Mouse (Mus musculus): ENCODE data around the gene Myo1e. TPM values are rescaled to one million over a fixed set of nuclear protein-coding genes. Genes with fewer than 3 reads are reported as not detected.

Myo1e gene
- polyA plus RNA-seq, 1 experiment, result 7.9 TPM

GRCm38 (mm10) chr9:70396083-70396482 lies 188.9 kb downstream of the Myo1e start:
- no peak for DNase-seq (ENCODE audit: extremely low spot score in 1 of 2, low spot score in 1 of 2)

DNA sequence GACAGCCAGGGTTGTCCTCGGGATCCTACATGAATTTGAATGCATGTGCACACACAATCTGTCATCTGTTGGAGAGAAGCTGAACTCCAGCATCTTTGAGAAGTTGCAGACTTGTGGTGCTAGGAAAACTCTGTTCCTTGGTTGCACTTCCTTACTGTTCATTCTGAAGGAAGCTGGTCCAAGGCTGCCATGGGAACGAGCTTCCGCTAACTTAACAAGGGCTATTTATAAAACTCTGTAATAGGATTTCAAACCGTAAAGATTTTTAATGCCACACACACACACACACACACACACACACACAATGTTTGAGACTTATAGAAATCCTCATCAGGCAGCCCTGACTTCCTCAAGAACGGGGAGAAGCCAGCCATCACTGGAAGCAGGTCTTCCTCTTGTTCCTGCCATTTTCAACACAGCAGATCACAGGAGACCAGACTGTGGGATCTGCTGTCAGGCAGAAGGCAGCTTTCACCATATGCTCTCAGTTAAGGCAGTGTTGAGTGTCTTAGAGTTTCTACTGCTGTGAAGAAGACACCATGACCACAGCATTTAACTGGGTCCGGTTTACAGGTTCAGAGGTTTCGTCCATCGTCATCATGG lies 194.9 kb downstream of the Myo1e start:
- peak in 1 of 2 experiments; percentile 54 for DNase-seq (ENCODE audit: extremely low spot score in 1 of 2, low spot score in 1 of 2)

DNA sequence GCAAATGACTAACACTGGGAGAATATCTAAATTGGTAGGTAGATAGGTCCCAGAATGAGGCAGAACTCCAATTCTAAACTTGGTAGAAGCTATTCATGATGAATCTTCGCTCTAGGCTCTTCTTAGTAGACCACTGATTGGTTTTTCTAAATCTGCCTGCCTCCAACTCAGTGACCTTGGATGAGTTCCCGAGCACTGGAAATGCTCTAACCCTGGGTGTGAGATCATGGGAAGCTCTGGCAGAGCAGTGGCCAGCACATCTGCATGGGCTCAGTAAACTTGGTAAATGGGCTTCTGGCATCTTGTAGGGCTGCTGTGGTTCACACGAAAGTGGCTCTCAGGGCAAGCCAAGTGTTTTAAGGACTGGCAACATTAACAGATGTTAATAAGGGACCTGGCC lies 199.4 kb downstream of the Myo1e start:
- DNase-seq (ENCODE audit: extremely low spot score in 1 of 2, low spot score in 1 of 2), result no peak

DNA sequence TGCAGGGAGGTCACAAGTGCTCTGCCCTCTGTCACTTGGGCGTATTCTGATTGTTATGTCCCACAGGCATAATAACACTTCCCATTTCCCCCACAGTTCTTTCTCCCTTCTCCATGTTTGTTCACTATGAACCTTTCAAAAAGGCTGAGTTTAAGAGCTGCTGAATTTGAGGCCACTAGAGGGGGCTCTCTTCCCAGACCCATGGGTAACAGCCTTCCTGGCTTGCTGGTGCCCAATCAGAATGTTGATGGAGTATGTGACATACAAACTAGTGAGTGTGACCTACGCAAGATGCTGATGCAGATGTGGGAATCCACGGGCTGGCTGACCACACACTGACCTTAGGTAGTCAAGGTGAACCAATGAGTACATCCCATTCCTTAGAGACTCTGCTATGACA lies 201.6 kb downstream of the Myo1e start:
- peak in 1 of 2 experiments; percentile 45 for DNase-seq (ENCODE audit: extremely low spot score in 1 of 2, low spot score in 1 of 2)

- peak in 1 of 2 experiments; percentile 35 for DNase-seq (ENCODE audit: extremely low spot score in 1 of 2, low spot score in 1 of 2)
These were observed 202.6 kb downstream of the Myo1e start for GRCm38 (mm10) chr9:70409743-70410142.

GRCm38 (mm10) chr9:70410668-70411067 lies 203.5 kb downstream of the Myo1e start:
- DNase-seq (ENCODE audit: extremely low spot score in 1 of 2, low spot score in 1 of 2), result no peak

- no peak for DNase-seq (ENCODE audit: extremely low spot score in 1 of 2, low spot score in 1 of 2)
These were observed 205.9 kb downstream of the Myo1e start for GRCm38 (mm10) chr9:70413038-70413437.

DNA sequence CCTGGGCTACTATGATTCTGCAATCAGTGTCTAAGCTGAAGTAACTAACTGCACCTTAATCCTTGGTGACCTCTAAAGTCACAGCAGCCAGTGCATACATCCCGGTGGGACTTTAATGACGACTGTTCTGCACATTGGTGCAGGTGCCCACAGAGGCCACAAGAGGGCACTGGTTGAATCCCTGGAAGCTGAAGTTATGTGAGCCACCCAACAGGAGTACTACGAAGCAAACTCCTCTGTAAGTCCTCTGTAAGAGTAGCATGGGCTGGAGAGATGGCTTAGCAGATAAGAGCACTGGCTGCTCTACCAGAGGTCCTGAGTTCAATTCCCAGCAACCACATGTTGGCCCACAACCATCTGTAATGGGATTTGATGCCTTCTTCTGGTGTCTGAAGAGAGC lies 209.3 kb downstream of the Myo1e start:
- no peak for DNase-seq (ENCODE audit: extremely low spot score in 1 of 2, low spot score in 1 of 2)

DNA sequence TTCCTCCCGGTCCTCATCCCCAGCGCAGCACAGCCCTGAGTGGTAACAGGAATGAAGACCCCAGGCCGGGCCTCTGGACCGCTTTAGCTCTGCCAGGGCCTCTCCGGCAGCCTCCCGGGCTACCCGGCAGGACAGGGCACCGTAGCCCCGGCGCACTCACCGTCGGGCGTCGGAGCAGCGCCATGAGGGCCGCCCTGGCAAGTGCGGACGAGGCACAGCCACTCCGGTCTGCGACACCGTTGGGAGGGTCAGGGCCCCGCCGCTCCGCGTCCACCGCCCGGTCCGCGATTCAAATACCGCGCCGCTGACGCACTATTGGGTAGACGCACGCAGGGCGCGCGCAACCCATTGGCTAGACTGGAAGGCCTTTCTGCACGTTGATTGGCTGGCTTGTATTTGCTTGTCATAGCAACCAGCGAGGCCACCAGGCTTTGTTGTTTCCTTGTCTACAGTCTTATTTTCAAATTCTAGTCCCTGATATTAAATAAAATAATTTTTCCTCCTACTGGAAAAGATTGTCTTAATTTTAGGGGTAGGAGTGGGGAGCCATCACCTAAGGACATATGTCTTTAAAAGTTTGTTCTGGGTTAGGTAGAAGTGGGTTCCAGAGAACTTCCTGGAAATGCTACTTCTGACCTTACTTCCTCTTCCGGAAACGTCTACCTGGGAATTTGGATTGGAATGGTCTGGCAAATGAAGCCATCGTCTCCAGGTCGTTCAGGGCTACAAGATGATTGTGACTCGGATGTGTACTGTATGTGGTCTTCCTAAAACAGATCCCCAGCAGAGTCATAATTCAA lies 214.3 kb downstream of the Myo1e start, which contains the start of gene Ccnb2:
Gene Ccnb2, minus strand, starts transcription at position 291 of the 800 bp plus-strand sequence.
- peak; percentile 79 to 85 for DNase-seq (ENCODE audit: extremely low spot score in 1 of 2, low spot score in 1 of 2)

DNA sequence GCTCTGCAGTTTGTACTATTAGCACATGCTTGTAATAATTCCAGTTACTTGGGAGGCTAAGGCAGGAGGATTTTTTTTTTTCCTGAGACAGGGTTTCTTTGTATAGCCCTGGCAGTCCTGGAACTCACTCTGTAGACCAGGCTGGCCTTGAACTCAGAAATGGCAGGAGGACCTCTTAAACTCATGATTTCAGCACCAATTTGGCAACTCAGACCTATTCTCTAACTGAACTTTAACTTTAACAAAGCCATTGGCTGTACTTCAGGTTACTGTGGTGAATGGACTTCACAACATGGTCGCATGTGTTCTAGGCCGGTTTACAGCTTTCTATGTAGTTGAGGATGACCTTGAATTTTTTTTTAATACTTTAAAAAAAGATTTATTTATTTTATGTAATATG lies 215.5 kb downstream of the Myo1e start:
- no peak for DNase-seq (ENCODE audit: extremely low spot score in 1 of 2, low spot score in 1 of 2)

DNA sequence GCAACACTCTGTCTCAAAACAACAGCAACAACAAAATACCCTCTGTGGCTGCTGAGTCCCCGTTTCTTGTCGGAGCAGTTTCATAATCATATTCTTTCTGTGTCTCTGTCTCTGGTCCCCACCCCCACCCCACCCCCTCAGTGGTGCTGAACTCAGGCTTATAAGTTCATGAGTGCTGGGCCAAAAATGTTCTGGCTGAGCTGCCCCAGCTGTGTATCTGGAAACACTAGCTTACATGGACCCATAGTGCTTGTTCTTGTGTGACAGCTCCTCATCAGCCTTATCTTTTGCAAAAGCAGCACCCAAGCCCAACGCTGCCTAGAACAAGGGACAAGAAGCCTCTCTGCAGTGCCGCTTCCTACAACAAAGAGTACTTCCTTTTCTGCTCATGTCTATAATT lies 232.8 kb downstream of the Myo1e start:
- DNase-seq (ENCODE audit: extremely low spot score in 1 of 2, low spot score in 1 of 2), result no peak

DNA sequence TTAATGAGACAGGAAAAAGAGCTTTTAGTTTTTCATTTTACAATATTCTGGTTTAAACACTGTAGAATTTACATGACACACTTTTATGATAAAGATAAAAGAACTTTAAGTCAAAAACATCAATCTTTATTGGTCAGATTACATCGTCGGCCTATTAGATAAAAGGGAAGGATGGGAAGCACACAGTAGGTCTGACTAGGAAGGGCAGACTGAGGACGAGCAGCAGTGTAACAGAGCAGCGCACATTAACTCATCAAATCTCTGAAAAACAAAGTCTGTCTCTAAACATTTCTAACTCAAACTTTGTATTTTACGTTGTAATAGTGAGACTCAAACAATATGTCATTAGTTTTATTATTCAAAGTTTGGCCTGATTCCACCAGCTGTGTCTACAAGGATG lies 241.9 kb downstream of the Myo1e start:
- no peak for DNase-seq (ENCODE audit: extremely low spot score in 1 of 2, low spot score in 1 of 2)

Other genes starting within 250 kb of the Myo1e start
- gene Bnip2, start 217.9 kb upstream of the Myo1e start, polyA plus RNA-seq (2012; rRNA removed), result 44.6 and 48.0 TPM in 2 replicates
- 72.5 and 78.8 TPM in 2 replicates for gene Gtf2a2, start 194.8 kb upstream of the Myo1e start, polyA plus RNA-seq (2012; rRNA removed)
- not detected in 2 replicates for gene Gcnt3, start 169.3 kb upstream of the Myo1e start, polyA plus RNA-seq (2012; rRNA removed)
- gene Fam81a, start 64.8 kb upstream of the Myo1e start, polyA plus RNA-seq (2012; rRNA removed), result 121 and 131 TPM in 2 replicates
- 2.5 and 2.6 TPM in 2 replicates for gene Ccnb2, start 214.2 kb downstream of the Myo1e start, polyA plus RNA-seq (2012; rRNA removed)

Data from frontal cortex, adult 2 months (tissue).